Mouse (Mus musculus) hindbrain, embryonic 11.5 days (tissue): Measurements from ENCODE around the gene Fos. TPM values are rescaled to one million over a fixed set of nuclear protein-coding genes. Genes with fewer than 3 reads are reported as not detected.

Experiments used
- polyA plus RNA-seq: library from polyadenylated mRNA; unstranded; fragments of >200 nt; fragmentation: Nextera tagmentation; extraction: Ambion mirVana; gene quantifications from 2 replicates; pipeline ENCODE4 v1.2.1, GENCODE M21; 2014

The Fos gene
- polyA plus RNA-seq, 1 experiment from 2014 or later = 1.4 TPM

Other genes with a start within 250 kb of the Fos start
- 7.7 and 8.4 TPM in 2 replicates for gene Mlh3, start 203.3 kb upstream of the Fos start, polyA plus RNA-seq
- 71.4 and 73.8 TPM in 2 replicates for gene Acyp1, start 185.5 kb upstream of the Fos start, polyA plus RNA-seq
- gene Zc2hc1c, start 185.3 kb upstream of the Fos start, polyA plus RNA-seq = 1.2 and 1.5 TPM in 2 replicates
- gene Nek9, start 134.5 kb upstream of the Fos start, polyA plus RNA-seq = 10.2 and 13.4 TPM in 2 replicates
- 279 TPM in 2 replicates for gene Tmed10, start 99.0 kb upstream of the Fos start, polyA plus RNA-seq
- gene Jdp2, start 125.1 kb downstream of the Fos start, polyA plus RNA-seq = 0.25 and 0.43 TPM in 2 replicates
- gene Batf, start 212.8 kb downstream of the Fos start, polyA plus RNA-seq = 1.8 and 2.2 TPM in 2 replicates